Mouse (Mus musculus): ENCODE data around the gene Psip1. TPM values are rescaled to one million over a fixed set of nuclear protein-coding genes. Genes with fewer than 3 reads are reported as not detected.

The Psip1 gene
- total RNA-seq, 2 experiments from 2014 or later, result 191 to 194 TPM

- intact Hi-C loops (cut with DNase I), result no loop called here
- no peak for DNase-seq (ENCODE audit: low spot score in 2 of 2)
Observed at GRCm38 (mm10) chr4:83427696-83428095, 58.6 kb downstream of the Psip1 start.

- intact Hi-C loops (cut with DNase I), result no loop called here
Observed at GRCm38 (mm10) chr4:83427141-83427540, 59.1 kb downstream of the Psip1 start.

GRCm38 (mm10) chr4:83425119-83425518 lies 61.1 kb downstream of the Psip1 start:
- DNase-seq (ENCODE audit: low spot score in 2 of 2), result no peak
- intact Hi-C loops (cut with DNase I), result no loop called here

More at GRCm38 (mm10) chr4:83427141-83427540, 59.1 kb downstream of the Psip1 start:
- DNase-seq (ENCODE audit: low spot score in 2 of 2), result no peak

- DNase-seq (ENCODE audit: low spot score in 2 of 2), result no peak
- intact Hi-C loops (cut with DNase I), result no loop called here
Observed at GRCm38 (mm10) chr4:83423641-83424040, 62.6 kb downstream of the Psip1 start.

GRCm38 (mm10) chr4:83418781-83419180 lies 67.5 kb downstream of the Psip1 start:
- intact Hi-C loops (cut with DNase I), result loop anchor here (5.0 kb wide), 1 partner anchor 136 kb away; no protein-coding TSS in a partner anchor
- DNase-seq (ENCODE audit: low spot score in 2 of 2), result no peak

- intact Hi-C loops (cut with DNase I), result loop anchor here (2.0 to 5.0 kb wide), 2 partner anchors 107 to 136 kb away; partner anchors contain the start of gene Ccdc171
- DNase-seq (ENCODE audit: low spot score in 2 of 2), result no peak
Observed at GRCm38 (mm10) chr4:83417820-83418186, 68.5 kb downstream of the Psip1 start.

GRCm38 (mm10) chr4:83417160-83417819 lies 69.0 kb downstream of the Psip1 start, which contains the start of gene Snapc3:
Snapc3 (plus strand) TSS chr4:83417724.
- peak; percentile 96 to 98 for DNase-seq (ENCODE audit: low spot score in 2 of 2)
- intact Hi-C loops (cut with DNase I), result loop anchor here (2.0 to 5.0 kb wide), 2 partner anchors 108 to 135 kb away; partner anchors contain the start of gene Ccdc171

- intact Hi-C loops (cut with DNase I), result loop anchor here (5.0 kb wide), 2 partner anchors 152 to 153 kb away; no protein-coding TSS in a partner anchor
- DNase-seq (ENCODE audit: low spot score in 2 of 2), result no peak
Observed at GRCm38 (mm10) chr4:83414241-83414824, 71.9 kb downstream of the Psip1 start.

- no peak for DNase-seq (ENCODE audit: low spot score in 2 of 2)
- intact Hi-C loops (cut with DNase I), result loop anchor here (5.0 kb wide), 2 partner anchors 150 to 155 kb away; no protein-coding TSS in a partner anchor
Observed at GRCm38 (mm10) chr4:83412060-83412459, 74.2 kb downstream of the Psip1 start.

GRCm38 (mm10) chr4:83409867-83410505 lies 76.3 kb downstream of the Psip1 start:
- intact Hi-C loops (cut with DNase I), result loop anchor here (2.0 to 5.0 kb wide), 3 partner anchors 107 to 157 kb away; no protein-coding TSS in a partner anchor
- DNase-seq (ENCODE audit: low spot score in 2 of 2), result peak in 1 of 2 experiments; percentile 34

- DNase-seq (ENCODE audit: low spot score in 2 of 2), result no peak
- intact Hi-C loops (cut with DNase I), result no loop called here
Observed at GRCm38 (mm10) chr4:83407688-83408087, 78.6 kb downstream of the Psip1 start.

Other genes with a start within 250 kb of the Psip1 start
- gene Ttc39b, start 162.2 kb downstream of the Psip1 start, total RNA-seq (2021), result 10 to 100 TPM; 61.7 to 66.5 TPM
- gene Snapc3, start 68.7 kb downstream of the Psip1 start, total RNA-seq (2021), result 10 to 100 TPM; 38.4 to 41.1 TPM
- 1 to 10 TPM; 3.3 to 3.8 TPM for gene Ccdc171, start 39.1 kb upstream of the Psip1 start, total RNA-seq (2021)